Mouse (Mus musculus) embryo, embryonic 11 days (tissue): ENCODE measurements around the gene Rarres2.

Experiments used
- DNase-seq: peaks from one replicate; pipeline ENCODE4 v3.0.0-alpha.2; 2015

Gene Rarres2

GRCm38 (mm10) chr6:48578736-48579135 lies 6.1 kb upstream of the Rarres2 start:
- no peak for DNase-seq

- DNase-seq = no peak
These were observed 1.4 kb upstream of the Rarres2 start for GRCm38 (mm10) chr6:48573981-48574380.

DNA sequence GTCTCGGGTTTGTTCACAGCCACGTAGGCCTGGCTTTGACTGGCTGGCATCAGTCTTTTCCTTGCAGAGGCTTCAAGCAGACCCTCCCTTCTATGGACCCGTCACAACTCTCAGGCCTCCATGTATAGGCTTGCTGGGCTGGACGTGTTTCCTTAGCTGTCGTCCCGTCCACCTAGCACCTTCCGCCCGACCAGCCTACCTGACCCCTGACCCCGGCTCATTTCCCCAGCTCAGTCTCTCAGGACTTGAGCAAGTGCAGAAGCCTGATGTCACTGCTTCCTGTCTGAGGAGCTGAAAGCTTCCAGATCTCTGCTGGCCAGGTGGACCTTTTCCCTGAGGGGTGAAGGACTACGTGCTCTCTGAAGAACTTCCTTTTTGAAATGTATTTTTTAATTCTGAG lies 691 bp upstream of the Rarres2 start:
- DNase-seq = peak; percentile 63

- DNase-seq = no peak
These were observed 575 bp downstream of the Rarres2 start for GRCm38 (mm10) chr6:48572014-48572413.

DNA sequence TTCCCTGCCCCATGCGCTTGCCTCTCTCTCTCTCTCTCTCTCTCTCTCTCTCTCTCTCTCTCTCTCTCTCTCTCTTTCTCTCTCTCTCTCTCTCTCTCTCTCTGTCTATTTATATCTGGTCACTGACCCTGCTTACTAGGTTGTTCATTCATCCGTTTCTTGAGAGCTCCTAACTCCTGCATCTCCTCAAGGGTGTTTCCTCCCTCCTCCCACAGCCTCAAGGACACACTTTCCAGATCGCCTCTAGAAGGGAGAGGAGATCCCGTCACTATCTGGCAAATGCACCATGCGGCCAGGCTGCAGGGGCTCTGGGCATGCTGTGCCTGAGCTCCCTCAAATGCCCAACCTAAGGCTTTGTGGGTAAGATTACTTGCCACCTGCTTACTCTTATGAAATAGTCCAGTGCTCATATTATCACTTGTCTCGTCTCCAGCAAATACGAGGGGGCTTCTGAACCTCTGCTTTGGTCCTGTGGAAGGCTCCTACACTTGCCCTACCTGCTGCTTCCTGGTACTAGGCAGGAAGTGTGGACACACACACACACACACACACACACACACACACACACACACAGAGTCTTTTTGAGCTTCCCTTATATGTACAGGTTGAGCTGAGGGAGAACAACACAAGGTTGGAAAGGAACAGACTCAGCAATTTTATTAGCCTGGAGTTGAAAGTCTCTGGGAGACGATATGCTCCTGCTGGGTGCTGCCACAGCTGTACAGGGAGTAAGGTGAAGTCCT lies 3.4 kb downstream of the Rarres2 start:
- no peak for DNase-seq

- no peak for DNase-seq
These were observed 4.3 kb downstream of the Rarres2 start for GRCm38 (mm10) chr6:48568036-48568984.

DNA sequence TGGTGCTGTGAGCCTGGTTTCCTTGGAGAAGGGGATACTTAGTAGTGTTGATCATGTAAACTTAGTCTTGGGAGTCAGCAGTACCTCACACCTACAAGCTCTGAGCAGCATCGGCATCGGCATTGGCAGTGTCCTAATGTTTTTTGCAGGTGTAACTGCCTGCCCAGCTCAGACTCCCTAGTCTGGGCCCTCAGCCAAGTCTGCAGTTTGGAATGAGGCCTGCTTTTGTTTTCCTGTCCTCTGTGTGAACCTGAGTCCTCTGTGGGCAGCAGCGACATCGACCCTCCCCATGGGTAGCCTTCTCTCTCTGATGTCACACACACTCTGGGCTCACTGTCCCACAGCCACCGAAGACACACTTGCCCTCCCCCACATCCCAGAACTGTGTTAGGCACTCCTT lies 6.3 kb downstream of the Rarres2 start:
- no peak for DNase-seq

DNA sequence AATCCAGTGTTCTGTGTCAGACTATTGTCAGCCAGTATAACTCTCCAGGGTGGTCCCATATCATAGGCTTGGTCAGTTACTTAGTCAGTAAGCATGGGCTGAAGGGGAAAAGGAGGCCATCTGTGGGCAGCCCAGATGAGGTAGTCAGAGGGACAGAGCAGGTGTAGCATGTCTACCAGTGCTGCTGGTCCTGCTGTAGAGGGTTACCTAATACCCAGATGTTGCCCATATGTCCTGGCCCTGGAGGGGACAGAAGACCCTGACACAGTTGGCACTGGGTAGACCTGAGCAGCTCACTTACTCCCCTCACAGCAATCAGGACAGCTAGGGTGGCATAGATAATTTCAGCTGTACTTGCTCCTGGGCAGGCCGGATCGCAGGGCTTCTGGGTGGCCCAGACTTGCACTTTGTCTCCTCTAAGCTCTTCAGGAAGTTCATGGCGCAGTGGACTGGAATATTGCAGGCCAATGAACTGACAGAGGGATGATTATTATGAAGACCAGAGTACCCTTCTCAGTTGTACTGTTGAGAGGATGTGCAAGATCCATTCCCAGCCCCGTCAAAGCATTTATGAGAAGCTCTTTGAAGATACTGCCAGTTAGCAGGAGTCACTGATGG lies 6.8 kb downstream of the Rarres2 start:
- no peak for DNase-seq

DNA sequence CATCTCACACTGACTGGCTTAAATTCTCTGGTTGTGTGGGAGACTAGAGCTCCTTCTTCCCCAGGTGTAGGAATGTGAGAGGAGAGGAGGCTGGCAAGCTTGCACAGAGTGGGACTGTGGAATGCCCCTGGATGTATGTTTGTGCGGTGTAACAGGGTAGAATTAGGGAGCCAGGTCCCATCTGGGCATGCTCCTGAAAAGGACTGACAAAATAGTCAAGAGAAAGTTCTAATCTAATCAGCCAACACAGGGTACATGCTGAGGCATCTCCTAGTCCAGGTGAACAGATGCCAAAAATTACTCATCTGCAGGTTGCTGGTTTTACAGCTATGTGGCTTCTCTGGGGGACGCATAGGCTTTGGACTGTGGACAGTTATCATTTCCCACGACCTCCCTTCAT lies 16.6 kb downstream of the Rarres2 start:
- DNase-seq = no peak

DNA sequence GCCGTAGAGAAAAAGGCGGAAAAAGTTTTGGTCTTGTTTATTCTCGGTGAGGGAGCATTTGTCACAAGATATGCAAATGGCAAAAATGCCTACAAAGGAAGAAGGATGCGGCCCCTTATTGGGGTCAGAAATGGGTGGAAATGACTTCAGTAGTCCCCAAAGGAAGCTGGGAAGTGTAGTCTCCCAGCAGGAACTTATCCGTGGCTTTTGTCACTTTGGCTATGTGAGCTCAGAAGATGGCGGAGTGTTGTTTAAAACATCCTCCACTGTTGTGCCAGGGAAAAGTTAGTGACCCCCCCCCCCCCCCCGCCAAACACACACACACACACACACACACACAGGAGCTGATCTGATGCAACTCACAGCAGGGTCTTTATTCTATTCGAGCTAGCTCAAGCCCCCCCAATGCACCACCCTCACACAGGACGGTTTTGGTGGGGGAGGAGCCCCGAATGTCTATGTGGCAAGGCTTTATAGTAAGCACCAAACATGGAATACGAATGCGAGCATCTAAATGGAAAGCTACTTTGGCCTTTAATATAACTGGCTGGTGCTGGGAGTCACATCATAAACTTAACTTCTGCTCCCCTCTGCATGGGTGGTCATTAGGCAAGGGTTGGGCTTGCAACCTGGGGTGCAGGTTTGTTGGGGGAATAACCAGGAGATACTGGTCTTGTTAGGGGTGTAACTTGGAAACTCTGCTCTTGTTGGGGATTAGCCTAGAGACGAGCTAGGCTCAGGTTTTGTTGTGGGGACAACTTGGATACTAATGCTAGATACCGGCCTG lies 17.3 kb downstream of the Rarres2 start:
- DNase-seq = peak; percentile 88

- peak; percentile 95 for DNase-seq
These were observed 18.1 kb downstream of the Rarres2 start, which contains the start of gene Lrrc61 for GRCm38 (mm10) chr6:48554280-48555103. Gene Lrrc61 (plus strand): TSS chr6:48554796.

- peak; percentile 14 for DNase-seq
These were observed 18.8 kb downstream of the Rarres2 start for GRCm38 (mm10) chr6:48553819-48554218.

DNA sequence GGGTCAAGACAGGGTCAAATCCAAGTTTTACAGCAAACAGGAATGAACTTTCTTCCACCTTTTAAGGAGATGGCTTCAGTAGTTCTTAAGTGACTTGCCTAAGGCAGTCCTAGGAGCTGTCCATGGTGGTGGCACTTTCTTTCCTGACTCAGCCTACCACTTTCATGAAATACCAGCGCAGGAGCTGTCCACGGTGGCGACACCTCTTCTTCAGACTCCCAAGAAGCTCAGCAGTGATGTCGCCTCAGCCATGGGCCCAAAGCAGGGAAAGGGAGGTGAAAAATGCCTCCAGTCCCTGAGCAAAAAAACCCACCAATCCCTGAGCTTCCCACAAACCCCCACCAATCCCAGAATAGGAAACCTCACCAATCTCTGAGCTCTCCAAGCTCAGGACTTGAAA lies 19.7 kb downstream of the Rarres2 start:
- DNase-seq = peak; percentile 61

- DNase-seq = no peak
These were observed 24.3 kb downstream of the Rarres2 start for GRCm38 (mm10) chr6:48548314-48548713.

- no peak for DNase-seq
These were observed 25.7 kb downstream of the Rarres2 start for GRCm38 (mm10) chr6:48546858-48547257.

GRCm38 (mm10) chr6:48546271-48546670 lies 26.3 kb downstream of the Rarres2 start:
- peak; percentile 54 for DNase-seq

- no peak for DNase-seq
These were observed 27.3 kb downstream of the Rarres2 start for GRCm38 (mm10) chr6:48545251-48545650.

DNA sequence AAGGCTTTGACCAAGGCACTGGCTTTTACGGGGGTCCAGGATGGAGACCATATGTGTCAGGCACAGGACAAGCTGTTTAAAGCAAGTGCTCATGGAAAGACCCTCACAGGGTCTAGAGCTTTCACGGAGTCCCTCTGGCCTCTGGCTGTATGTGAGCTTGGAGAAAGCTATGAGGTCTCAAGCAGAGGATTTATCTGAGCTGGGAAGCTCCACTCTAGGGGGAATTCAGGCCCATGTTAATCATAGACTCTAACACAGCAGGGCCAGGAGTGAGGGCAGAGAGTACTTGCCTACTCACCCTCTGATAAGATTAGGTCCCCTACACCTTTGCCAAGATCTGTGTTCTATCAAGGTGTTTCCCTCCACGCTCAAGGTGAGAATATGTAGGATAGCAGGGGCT lies 30.0 kb downstream of the Rarres2 start:
- DNase-seq = no peak

GRCm38 (mm10) chr6:48541560-48542450 lies 30.8 kb downstream of the Rarres2 start:
- DNase-seq = peak; percentile 81

DNA sequence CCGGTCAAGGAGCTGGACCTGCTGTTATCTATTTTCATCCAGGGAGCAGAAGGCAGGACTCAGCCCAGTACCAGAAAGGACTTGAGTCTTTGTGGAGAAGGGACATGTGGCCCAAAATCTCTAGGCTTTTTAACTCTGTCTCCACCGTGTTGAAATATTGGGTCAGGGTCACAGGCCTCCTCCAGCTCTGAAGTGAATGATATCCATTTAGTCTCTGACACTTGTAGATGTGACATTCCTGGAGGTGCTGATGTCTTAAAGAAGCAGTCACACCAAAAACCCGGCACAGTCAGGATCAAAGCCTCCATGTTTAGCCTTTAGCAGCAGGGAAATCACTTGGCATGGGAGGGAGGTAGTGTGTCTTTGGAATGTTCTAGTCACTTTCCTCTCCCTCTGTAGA lies 31.9 kb downstream of the Rarres2 start:
- DNase-seq = no peak

- no peak for DNase-seq
These were observed 32.7 kb downstream of the Rarres2 start for GRCm38 (mm10) chr6:48539860-48540259.
